Mouse (Mus musculus) liver, adult 2 months (tissue): ENCODE data around the gene Tas2r119.

ENCODE experiments used
- CTCF ChIP-seq: fragments of 200-500 bp; IDR thresholded peaks from 2 replicates; pipeline ENCODE4 v1.5.1; 2011; ENCODE audit warnings: low read depth, low read length, control low read depth
- POLR2A ChIP-seq: fragments of 200-500 bp; IDR thresholded peaks from 2 replicates; pipeline ENCODE4 v1.6.1; 2011; ENCODE audit warnings: low read length, control low read depth; ENCODE audit not compliant: insufficient read depth; ENCODE audit errors: extremely low read depth

DNA sequence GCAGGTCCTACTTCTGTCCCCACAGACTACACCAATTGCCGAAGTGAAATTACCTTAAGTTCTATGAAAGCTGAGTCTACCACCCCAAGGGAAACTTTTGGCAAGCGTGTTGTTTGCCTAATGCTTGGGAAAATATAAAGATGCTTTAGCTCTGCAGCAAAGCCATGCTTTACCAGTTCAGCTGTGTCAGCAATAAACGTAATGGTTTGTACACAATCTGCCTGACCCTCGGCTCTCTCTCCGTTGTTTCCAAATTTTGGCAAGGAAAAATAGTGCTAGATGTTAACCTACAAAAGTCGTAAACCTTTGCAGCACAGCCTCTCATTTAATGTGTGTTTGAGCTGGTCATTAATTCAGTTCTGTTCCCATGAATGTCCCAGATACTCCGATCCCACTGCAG is 44.8 kb upstream of the Tas2r119 start:
- TF ChIP-seq POLR2A (no peak), CTCF (no peak)
